Mouse (Mus musculus) myocyte (in vitro differentiated cells): ENCODE results near the gene Iffo1.

ENCODE experiments used
- MAX ChIP-seq: IDR thresholded peaks from one replicate; pipeline ENCODE4 v1.6.1; 2011; ENCODE audit warnings: low read depth, mild to moderate bottlenecking, control low read depth
- POLR2A ChIP-seq: IDR thresholded peaks from one replicate; pipeline ENCODE4 v1.6.1; 2011; ENCODE audit warnings: low read depth, mild to moderate bottlenecking, control low read depth, moderate library complexity; ENCODE audit not compliant: insufficient read length
- POLR2AphosphoS2 ChIP-seq: IDR thresholded peaks from one replicate; pipeline ENCODE4 v1.6.1; 2011; ENCODE audit warnings: low read depth, control low read depth; ENCODE audit not compliant: insufficient read length
- TCF12 ChIP-seq: IDR thresholded peaks from one replicate; pipeline ENCODE4 v1.6.1; 2011; ENCODE audit warnings: mild to moderate bottlenecking, control low read depth; ENCODE audit not compliant: poor library complexity, insufficient read depth, severe bottlenecking
- USF1 ChIP-seq: IDR thresholded peaks from one replicate; pipeline ENCODE4 v1.6.1; 2011; ENCODE audit warnings: low read depth, mild to moderate bottlenecking, control low read depth, moderate library complexity

DNA sequence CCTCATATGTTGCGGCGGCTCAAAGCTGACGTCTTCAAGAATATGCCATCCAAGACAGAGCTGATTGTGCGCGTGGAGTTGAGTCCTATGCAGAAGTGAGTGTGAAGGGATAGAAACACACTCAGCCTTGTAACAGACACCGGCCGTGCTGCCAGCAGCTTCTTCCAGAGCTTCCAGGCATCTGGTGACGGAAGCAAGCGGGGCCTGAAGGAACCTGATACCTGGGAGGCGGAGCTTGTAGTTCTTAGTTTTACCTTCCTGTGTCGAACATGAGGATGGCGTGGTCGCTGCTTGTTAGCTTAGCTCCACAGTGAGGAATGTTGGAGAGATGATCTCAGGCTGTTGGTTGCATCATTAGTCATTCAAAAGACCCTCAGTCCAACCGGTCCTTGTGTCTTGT, 35.7 kb upstream of the Iffo1 start:
- no peak for TF ChIP-seq POLR2A
- no peak for TF ChIP-seq MAX
- no peak for TF ChIP-seq TCF12
- no peak for TF ChIP-seq USF1
- no peak for TF ChIP-seq POLR2AphosphoS2
